ENCODE assay signal across 9 mouse cellular contexts in genomic region chr12:29095406-29096032, GRCm38 (mm10).
DNase-seq lines count a peak whose midpoint lies in the region; ATAC-seq and TF ChIP-seq lines count a peak whose summit lies in the region.
"Had no signal": no experiment of that assay in that cellular context is flagged by ENCODE, and none has a peak within 500 bp of the region (broad histone marks: within the 10 kb centered on the region; RNA-seq: fewer than 3 reads in every experiment).

No protein-coding gene starts in this region.

- H3K27me3 ChIP-seq in heart, embryonic 10.5 days (ENCODE audit: insufficient read depth, poor library complexity, severe bottlenecking): no peaks in the 10 kb centered on the region
- H3K27me3 ChIP-seq in neural tube, embryonic 11.5 days (ENCODE audit: control insufficient read depth, insufficient read depth, low read length): no peaks in the 10 kb centered on the region
- no peaks in the 10 kb centered on the region for H3K27me3 ChIP-seq in hindbrain, embryonic 15.5 days
- no peaks in the 10 kb centered on the region for H3K27me3 ChIP-seq in neural tube, embryonic 15.5 days (replicated peaks)
- H3K27me3 ChIP-seq: embryonic facial prominence, embryonic 15.5 days had no signal

- H3K9ac ChIP-seq in neural tube, embryonic 11.5 days (ENCODE audit: low read length): no peak overlapping the region
- no peak overlapping the region for H3K9ac ChIP-seq in hindbrain, embryonic 15.5 days
- H3K9ac ChIP-seq in neural tube, embryonic 15.5 days (replicated peaks): no peak overlapping the region; the same call in 1 of the 2 replicates
- H3K9ac ChIP-seq: embryonic facial prominence, embryonic 15.5 days had no signal

- no peaks in the 10 kb centered on the region for H3K9me3 ChIP-seq in heart, embryonic 10.5 days
- H3K9me3 ChIP-seq in neural tube, embryonic 11.5 days (ENCODE audit: control insufficient read depth, low read length): no peaks in the 10 kb centered on the region
- H3K9me3 ChIP-seq in hindbrain, embryonic 15.5 days: no peaks in the 10 kb centered on the region
- H3K9me3 ChIP-seq in neural tube, embryonic 15.5 days (replicated peaks): no peaks in the 10 kb centered on the region
- H3K9me3 ChIP-seq: embryonic facial prominence, embryonic 15.5 days had no signal

- no peak for TF ChIP-seq CTCF in gastrocnemius, adult 2 months (IDR thresholded peaks at IDR 0.05)

- no peak overlapping the region for H3K4me2 ChIP-seq in neural tube, embryonic 11.5 days (ENCODE audit: low read depth)
- H3K4me2 ChIP-seq in hindbrain, embryonic 15.5 days: no peak overlapping the region
- peak overlapping the region; percentile 33 for H3K4me2 ChIP-seq in neural tube, embryonic 15.5 days
- H3K4me2 ChIP-seq: embryonic facial prominence, embryonic 15.5 days had no signal

- no peak overlapping the region for H3K4me3 ChIP-seq in heart, embryonic 10.5 days
- no peak overlapping the region for H3K4me3 ChIP-seq in neural tube, embryonic 11.5 days (ENCODE audit: low read depth, low read length)
- H3K4me3 ChIP-seq in hindbrain, embryonic 15.5 days: no peak overlapping the region
- H3K4me3 ChIP-seq in neural tube, embryonic 15.5 days (replicated peaks): no peak overlapping the region
- H3K4me3 ChIP-seq in gastrocnemius, adult 2 months: no peak overlapping the region
- H3K4me3 ChIP-seq: embryonic facial prominence, embryonic 15.5 days had no signal

- DNase-seq in heart, embryonic 10.5 days (ENCODE audit: low spot score): no peak
- no peak for DNase-seq in heart, postnatal 4 days
- DNase-seq in neural tube, embryonic 11.5 days (ENCODE audit: low spot score): peak; percentile 52
- no peak for DNase-seq in neural tube, embryonic 10.5 days (ENCODE audit: extremely low spot score, low spot score)
- no peak for DNase-seq in gastrocnemius, adult 2 months
- DNase-seq in adrenal gland, postnatal 4 days (ENCODE audit: low spot score in 2 of 2): no peak

- 33% methylated on average over 1 of the region's 1 CpGs for WGBS in heart, embryonic 10.5 days
- whole genome bisulfite sequencing in neural tube, embryonic 11.5 days: 5% methylated on average over 1 of the region's 1 CpGs
- 10% methylated on average over 1 of the region's 1 CpGs for WGBS in hindbrain, embryonic 15.5 days
- 11% methylated on average over 1 of the region's 1 CpGs for WGBS in neural tube, embryonic 15.5 days

- H3K36me3 ChIP-seq in heart, embryonic 10.5 days: no peaks in the 10 kb centered on the region
- no peaks in the 10 kb centered on the region for H3K36me3 ChIP-seq in neural tube, embryonic 11.5 days (ENCODE audit: control insufficient read depth, insufficient read depth, low read length)
- no peaks in the 10 kb centered on the region for H3K36me3 ChIP-seq in hindbrain, embryonic 15.5 days
- H3K36me3 ChIP-seq in neural tube, embryonic 15.5 days: no peaks in the 10 kb centered on the region
- H3K36me3 ChIP-seq: embryonic facial prominence, embryonic 15.5 days had no signal

- peak; percentile 52; the same call in 1 of the 2 replicates for ATAC-seq in neural tube, embryonic 11.5 days (ENCODE audit: insufficient read depth, low FRiP score, low TSS enrichment)
- 0 out of 2 replicates have a peak, but pooled peaks have one; percentile 31 for ATAC-seq in hindbrain, embryonic 15.5 days (ENCODE audit: low FRiP score, low read depth)
- peak; percentile 25; the same call in 1 of the 2 replicates for ATAC-seq in neural tube, embryonic 15.5 days (ENCODE audit: low FRiP score)

- intact Hi-C loops in gastrocnemius, adult 2 months (cut with DNase I): no loop called here

- H3K27ac ChIP-seq in heart, embryonic 10.5 days: peak overlapping the region; percentile 68; the same call in 1 of the 2 replicates
- peak overlapping the region; percentile 87 for H3K27ac ChIP-seq in neural tube, embryonic 11.5 days (ENCODE audit: low read depth, low read length)
- H3K27ac ChIP-seq in hindbrain, embryonic 15.5 days (replicated peaks): peak overlapping the region; percentile 77
- peak overlapping the region; percentile 79 for H3K27ac ChIP-seq in neural tube, embryonic 15.5 days (replicated peaks)
- no peak overlapping the region for H3K27ac ChIP-seq in gastrocnemius, adult 2 months
- H3K27ac ChIP-seq: embryonic facial prominence, embryonic 15.5 days had no signal

- peaks cover 37% of the 10 kb centered on the region for H3K4me1 ChIP-seq in heart, embryonic 10.5 days
- H3K4me1 ChIP-seq in neural tube, embryonic 11.5 days (ENCODE audit: control insufficient read depth, insufficient read depth, low read length): peaks cover 21% of the 10 kb centered on the region
- peaks cover 26% of the 10 kb centered on the region for H3K4me1 ChIP-seq in hindbrain, embryonic 15.5 days (replicated peaks)
- peaks cover 25% of the 10 kb centered on the region for H3K4me1 ChIP-seq in neural tube, embryonic 15.5 days
